Mouse (Mus musculus) adipocyte (in vitro differentiated cells): ENCODE results near the gene Aqp9.
"Not testable (repeated sequence)": the region's sequence is repeated elsewhere in the genome, so short reads cannot be mapped to it uniquely, and the experiment has no call there.

Experiments
- DNase-seq: peaks from one replicate; pipeline ENCODE4 v3.0.0-alpha.2; 2016; ENCODE audit warnings: low spot score

The Aqp9 gene

DNA sequence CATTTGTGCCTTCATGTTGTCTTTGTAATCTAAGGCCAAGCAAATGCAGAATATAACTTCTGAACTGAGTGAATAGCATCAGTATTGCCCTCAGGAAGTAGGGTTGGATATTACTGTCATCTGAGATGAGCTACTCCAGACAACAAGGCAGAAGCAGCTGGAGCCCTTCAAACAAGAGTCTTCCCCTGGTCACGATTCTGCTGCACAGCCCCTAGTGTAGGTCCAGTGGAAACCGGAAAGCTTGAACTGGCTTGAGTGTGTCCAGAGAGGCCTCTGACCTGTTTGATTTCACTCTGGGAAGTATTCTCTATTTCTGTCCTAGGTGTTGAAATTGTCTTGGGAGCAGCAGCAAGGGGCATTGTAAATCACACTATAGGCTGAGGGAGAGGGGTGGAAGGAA is 29.5 kb downstream of the Aqp9 start:
- no peak for DNase-seq

DNA sequence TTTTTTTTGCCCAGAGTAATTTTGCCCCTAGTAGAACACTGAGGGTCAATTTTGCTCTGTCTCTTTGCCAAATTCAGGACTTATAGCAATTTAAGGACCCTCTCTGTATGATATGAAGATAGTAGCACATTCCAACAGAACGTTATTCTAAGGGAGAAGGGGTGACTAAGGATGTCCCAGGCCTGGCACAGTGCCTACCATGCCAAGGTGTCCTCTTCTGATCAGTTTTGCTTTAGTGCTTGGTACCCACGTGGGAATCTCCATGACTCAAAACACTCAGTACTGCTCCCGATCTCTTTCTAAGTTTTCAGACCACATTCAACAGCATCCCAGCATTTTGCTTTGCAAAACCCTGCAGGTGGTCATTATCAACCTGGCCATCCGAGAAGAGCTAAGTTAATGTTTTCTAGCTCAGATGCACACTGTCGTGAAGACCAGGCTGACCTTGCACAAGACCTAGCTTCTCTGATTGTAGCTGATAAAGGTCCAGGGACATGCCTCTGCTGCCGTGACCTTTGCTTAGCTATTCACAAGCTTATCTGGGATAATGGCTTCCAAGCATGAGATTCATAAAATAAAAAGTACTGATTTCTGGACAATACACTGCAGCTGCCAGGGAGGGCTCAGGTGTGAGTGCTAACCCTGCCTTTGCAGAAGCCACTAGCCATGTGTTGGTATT is 31.1 kb downstream of the Aqp9 start:
- no peak for DNase-seq

DNA sequence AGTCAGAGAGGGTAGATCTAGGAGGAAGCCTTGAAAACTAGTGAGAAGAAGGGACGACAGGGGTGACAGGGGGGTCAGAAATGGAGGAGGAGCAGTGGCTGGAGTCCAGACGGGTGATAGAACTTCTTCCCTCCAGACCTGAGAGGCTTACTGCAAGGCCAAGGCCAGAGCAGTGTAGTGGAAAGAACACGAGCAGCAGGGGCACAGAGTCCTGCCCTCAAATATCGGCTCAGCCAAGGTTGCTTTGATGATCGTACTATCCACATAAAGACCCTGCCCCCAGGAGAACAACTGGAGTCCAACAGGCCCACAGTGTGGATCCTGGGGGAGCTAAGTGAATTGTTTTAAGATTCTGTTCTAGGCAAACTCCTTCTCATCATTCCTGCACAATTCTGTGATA is 33.4 kb downstream of the Aqp9 start:
- no peak for DNase-seq

DNA sequence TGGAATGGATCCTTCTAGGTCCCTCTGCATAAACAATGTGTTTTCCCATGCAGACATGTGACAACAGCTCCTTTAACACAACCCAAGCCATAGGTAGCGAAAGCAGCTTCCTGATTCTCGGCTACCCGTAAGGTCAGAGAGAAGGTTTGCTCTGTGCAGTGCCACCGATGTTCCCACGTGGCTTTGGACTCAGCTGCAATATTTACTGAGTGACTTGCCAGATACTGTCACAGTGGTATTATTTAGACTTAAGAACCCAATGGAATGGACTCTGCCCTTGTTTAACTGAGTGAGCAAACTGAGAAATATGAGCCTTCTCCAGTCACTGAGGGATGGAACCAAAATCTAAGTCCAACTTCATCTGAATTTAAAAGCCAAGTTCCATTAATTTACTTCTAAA is 35.3 kb downstream of the Aqp9 start:
- DNase-seq = no peak

DNA sequence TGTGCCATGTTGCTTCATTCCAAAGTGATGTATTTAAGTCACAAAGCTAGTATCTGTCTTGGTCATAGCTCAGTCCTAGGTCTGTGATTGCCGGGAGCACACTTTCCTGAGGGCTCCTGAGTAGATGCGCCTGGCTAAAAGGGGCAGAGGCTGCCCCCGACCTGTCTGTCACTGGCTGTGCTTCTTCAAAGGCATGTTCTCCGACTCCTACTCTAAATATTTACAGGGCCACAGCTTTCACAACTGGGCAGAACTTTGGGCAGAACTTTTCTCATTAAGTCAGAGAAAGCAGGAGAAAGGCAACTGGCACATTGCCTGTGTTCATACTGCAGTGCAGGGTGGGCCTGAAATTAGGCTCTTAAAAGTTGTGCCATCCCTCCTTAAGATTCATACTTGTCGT is 36.7 kb downstream of the Aqp9 start:
- DNase-seq = peak; percentile 11

DNA sequence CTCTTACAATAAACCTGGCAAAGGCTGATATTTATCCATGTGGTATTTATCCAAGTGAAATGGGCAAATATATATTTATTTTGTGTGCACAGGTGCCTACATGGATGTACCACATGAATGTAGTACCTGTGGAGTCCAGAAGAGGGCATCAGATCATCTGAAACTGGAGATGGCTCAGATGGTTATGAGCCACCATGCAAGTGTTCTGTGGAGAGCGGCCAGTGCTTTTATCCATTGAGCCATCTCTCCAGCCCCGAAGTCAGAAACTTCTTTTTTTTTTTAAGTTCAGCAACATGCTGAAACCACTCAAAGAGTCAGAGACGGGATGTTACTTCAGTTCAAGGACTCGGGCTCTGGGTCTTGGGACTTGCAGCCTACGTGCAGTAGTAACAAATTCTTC is 39.6 kb downstream of the Aqp9 start:
- peak; percentile 45 for DNase-seq

DNA sequence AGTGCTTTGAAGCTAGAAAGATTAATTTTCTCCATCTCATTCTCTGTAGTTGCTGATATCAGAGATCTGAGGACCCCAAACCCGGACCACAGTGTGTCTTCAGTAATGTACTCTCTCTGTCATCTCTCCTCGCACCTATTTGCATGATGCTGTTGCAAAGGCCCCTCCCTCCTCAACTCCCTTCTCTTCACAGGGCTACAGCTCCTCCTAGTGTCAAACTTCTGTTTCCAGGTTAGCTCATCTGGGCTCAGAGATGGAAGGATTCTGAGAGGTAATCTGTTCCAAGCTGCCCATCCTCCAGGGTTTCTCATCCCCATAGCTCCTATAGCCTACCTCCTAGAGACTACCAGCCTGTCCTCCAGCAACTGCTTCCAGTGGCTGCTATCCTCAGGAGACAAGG is 42.3 kb downstream of the Aqp9 start:
- DNase-seq = peak; percentile 38

DNA sequence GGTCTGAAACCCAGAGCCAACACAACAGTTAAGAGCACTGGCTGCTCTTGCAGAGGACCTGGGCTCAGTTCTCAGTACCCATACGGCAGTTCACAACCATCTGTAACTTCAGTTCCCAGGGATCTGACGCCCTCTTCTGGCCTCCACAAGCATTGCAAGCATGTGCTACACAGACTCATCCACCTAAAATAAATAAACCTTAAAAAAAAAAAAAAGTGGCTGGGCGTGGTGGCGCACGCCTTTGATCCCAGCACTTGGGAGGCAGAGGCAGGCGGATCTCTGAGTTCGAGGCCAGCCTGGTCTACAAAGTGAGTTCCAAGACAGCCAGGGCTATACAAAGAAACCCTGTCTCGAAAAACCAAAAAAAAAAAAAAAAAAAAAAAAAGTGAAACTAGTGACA is 45.4 kb downstream of the Aqp9 start:
- DNase-seq = not testable (repeated sequence)

DNA sequence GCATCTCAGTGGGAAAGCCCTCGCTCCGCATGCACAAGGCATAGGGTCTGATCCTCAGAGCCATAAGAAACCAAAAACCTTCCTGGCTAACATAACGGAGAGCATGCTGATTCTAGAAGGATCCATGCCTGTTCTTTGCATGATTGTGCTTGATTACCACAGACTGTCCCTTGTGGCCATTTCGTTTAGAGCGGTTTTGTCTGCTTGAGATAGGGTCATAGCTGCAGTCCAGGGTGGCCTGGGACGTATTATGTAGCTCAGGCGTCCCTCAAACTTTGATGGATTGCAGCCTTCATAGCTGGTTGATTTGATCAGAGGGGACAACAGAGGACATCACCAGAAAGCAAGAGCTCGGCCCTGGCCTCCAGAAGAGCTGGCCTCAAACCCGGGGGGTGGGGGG is 47.6 kb downstream of the Aqp9 start:
- DNase-seq = no peak

DNA sequence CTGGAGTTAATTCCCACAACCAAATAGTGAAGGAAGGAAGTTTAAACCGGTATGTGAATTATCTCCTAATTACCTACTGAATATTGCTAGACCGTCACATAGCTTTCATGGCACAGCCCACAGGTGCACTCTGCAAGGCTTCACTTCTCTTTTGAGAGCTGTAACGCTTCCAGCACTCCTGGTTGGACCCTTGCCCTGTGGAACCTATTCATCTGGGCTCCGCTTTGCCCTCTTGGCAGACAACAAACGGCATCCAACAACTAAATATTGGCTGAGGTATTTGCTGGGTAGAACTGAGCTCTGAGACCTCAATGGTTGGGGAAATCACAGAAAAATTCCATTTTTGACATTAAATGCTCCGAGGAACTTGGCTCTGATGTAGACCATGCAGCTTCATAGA is 55.3 kb downstream of the Aqp9 start:
- no peak for DNase-seq

DNA sequence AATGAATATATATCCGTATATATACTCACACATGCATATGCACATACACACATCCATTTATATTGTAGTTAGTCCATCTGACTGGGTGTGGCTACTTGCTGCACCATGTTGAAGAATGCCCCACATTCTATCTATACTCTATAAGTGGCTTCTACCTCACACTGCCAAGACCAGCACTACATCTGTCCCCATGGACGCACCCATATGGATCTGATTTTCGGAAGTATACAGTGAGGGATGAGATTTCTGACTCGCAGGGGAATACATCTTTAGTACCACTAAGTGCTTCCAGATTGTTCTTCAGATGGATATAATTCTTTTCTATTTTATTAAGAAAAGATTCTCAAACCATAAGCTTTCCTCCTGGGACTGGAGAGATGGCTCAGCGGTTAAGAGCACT is 65.0 kb downstream of the Aqp9 start:
- DNase-seq = no peak

DNA sequence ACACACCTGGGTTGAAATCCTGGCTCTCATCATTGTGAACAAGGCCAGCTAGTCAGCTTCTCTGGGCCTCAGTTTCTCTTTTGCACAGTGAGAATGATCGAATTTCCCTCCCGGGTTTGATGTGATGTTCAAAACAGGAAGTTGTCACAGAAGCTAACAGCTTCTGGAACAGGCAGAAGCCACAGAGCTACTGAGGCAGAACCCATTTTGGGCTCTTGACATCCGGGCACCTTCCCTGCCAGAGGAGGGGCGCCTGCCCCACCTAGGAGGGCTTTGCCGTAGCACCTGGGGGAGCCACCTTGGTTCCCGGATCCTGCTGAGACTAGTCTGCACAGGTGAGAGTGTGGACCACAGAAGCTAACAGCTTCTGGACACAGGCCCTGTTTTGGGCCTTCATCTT is 74.4 kb downstream of the Aqp9 start:
- DNase-seq = no peak

DNA sequence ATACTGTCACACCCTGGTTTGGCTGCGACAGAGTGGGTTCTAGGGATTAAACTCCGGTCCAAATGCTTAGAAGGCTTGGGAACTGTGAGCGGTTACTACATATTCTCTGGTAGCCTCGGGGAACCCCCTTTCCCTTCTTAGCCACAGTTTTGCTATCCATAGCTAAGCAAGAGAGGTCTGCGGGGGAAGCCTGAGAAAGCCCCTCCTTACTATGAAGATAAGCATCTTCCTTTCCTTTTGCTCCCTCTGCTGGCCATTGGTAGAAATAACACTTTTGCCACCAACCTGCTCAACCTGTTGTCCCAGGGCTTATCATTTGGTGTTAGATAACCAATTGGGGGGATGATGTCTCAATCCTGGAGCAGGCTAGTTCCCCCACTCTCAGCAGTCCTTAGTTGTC is 76.4 kb downstream of the Aqp9 start:
- DNase-seq = peak; percentile 61

DNA sequence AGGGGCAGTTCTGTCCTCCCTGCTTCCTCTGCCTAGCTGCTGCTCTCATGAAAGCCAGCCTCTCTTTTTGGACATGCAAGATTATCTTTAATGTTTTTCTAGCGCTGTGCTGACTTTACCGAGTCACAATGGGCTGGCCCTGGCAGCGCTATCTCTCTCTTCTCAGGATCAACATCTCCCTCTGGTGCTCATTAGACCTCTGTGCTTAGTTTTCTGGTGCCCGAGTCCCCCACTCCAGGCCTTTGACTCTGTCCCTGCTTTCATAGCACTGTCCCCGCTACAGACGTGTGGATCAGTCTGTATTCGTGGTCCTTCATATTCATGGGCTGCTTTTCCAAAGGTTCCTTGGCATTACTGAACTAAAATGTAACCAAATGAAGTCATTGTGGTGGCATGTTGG is 89.3 kb downstream of the Aqp9 start:
- no peak for DNase-seq

DNA sequence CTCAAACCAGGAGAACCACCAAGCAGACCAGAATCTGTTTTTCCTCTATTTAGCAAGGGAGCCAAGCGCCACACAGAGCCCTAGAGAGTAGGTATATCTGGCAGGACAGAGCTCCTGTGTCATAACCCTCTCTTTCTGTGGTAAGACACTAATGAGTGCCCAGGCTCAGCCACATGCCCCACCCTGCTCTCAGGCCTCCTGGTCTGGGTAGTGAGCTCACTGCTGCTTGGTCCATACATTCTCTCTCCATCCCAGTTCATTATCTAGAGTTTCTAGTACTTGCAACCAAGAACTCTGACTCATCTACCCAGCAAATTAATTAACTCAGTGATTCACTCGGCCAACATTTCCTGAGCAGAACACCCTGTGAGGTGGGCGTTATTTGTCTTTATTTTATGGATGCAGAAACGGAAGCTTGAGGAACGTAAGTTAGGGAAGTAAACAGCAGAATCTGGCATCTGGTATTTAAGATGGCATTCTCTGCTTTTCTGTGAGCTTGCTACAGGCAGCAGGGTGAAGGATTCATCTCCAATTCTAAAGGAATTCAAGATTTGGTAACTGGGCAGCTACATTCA is 91.1 kb downstream of the Aqp9 start:
- no peak for DNase-seq

DNA sequence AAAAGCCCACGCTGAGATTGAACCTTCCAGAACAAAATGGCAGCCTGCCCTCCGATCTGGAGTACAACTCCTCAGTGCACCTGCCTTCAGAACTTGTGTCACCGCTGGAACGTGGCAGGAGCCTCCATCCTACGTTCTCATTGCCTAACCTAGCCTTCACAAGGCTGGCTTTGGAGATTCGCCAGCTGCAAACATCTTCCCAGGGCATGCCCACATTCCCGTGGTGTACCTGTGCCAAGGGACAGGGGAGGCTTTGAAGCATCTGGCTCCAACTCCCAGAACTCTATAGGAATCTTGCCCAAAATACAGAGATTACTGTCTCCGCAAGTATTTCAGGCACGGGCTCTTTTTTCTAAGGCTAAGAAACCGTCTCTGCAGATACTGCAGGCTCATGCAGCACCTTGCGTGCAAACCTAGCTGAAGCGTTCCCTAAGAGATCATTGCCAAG is 92.3 kb downstream of the Aqp9 start:
- DNase-seq = no peak

DNA sequence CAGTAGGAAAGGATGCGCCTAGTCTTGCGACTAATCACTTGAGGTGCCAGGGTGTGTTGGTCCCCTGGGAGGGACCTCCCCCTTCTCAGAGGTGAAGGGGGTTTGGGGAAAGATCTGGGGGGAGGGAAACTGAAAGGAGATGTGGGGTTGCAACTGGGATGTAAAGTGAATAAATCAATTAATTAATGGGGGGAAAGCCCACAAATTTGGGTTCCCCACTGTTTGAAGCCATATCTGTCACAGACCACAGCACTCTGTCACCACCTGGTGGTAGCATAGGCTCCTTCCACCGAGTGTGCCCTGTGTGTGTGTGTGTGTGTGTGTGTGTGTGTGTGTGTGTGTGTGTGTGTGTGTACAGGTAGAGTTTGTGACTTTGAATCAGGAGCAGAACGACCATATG is 94.7 kb downstream of the Aqp9 start:
- peak; percentile 20 for DNase-seq

DNA sequence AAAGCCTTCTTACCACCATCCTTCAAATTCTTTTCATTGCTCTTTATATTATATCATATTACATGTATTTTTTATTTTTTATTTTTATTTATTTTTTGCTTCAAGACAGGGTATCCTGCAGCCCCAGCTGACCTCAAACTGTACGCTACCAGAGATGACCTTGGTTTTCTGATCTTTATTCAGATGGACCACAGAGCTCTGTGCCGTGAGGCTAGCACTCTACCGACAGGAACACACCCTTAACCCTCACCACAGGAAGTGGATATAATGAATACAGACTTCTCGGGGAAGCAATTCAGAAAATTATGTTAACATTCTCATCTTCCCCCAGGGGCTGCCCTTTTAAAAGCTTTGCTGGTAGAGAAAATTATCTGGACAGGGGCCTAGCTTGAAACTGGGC is 95.4 kb downstream of the Aqp9 start:
- no peak for DNase-seq

DNA sequence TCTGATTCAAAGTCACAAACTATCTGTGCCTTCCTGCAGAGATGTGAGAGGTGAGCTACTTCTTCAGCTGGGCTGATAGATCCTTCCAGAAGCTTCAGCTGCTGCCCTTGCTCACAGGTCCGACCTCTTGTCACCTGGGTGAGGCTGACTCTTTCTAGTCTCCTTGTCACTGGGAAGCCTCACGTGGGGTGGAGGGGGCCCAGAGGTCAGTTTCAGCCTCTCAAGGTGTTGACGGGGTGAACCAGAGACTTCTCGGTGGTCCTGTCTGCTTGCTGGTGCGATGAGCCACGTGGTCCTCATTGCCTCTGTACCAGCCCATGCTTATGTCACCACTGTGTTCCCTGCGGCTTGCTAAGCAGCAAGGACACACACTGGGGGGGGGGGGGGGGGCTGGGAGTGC is 96.0 kb downstream of the Aqp9 start:
- no peak for DNase-seq

DNA sequence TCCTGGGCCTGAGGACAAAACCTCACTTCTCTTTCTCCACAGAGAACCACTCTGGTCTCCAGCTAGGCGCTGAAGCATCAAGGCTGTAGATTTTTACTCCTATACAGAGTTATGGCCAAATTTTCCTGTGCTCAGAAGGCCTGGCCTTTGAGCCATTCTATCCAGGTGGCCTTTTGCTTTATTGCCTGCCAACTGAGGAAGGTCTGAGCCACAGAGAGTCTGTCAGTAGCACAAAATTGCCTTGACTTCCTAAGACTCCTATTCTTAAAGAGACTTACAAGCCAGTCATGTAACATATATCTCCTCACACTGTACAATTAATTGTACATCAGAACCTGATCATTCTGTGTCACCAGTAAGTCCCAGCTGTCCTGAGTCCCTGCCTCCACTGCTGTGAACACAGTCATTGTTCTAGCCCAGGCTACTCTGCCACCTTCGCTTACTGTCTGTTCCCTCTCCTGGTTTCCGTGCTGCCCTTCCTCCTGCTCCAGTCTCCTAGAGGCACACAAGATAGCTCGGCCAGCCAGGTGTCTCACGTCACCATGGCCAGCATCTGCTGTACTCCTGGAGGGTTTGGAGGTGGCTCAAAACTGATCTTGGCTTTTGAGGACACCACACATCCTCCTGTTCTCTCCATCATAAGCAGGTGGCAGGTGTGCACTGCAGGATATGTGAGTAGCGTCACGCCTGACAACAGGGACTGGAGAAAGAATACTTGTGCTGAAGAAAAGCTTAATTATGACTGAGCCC is 96.7 kb downstream of the Aqp9 start:
- no peak for DNase-seq

DNA sequence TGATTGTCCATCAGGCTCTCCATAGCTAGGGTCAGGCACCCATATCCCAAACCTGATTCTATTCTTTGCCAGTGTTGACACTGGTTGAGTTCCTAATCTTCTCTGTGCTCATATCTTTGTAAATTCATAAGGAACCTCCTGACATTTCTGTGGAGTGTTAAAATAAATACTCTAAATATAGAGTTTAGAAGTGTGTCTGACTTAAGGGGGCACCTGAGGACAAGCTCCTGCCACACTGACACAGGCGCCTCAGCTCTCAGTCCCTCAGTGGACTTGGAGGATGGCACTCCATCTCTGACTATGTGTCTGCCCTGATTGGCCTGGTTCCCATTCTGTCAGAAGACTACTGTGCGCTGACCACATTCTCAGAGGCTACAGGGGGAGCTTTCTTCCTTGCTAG is 97.9 kb downstream of the Aqp9 start:
- no peak for DNase-seq

DNA sequence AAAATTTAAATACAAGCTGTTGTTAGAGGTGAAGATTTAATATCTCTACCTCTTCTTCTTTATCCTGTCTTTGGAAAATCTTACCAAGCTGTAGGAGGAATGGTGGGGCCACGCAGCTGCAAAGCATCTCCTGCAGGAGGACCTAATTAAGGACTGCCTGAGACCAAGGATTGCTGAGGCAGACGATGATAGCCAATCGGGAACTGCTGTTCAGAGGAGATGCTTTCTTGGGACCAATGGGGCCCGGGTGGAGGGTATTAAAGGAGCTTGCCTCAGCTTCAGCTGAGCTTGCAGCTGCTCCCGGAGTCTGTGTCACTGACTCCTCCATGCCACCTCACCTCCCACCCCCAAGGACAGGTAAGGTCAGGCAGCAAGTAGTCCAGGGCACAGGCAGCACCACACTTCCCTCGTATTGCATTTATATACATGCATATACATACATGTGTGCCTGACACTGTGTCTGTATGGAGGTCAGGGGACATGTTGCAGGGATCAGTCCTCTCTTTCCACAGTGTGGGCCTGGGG is 99.6 kb downstream of the Aqp9 start:
- no peak for DNase-seq

DNA sequence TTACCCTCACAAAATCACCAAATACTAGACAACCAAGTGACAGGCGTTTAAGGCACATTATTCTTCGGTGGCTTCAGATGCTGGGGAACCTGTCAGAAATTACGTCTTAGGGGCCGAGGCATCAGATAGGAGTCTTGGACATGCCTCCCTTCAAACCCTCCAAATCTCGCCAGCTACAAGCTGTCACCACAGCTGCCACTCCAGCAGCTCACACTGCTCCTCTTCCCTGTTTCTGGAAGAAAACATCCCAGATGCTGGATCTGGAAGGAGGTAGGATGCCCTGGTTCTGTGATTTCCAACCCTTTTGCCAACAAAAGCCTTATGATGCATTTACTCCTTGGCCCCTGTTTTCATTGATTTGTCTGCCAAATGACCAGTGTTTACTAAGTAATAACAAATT is 101.3 kb downstream of the Aqp9 start:
- no peak for DNase-seq
